Mouse (Mus musculus) layer of hippocampus, adult 11-12 months (tissue): ENCODE results near the gene Cypt14.
"Not testable (repeated sequence)": the region's sequence is repeated elsewhere in the genome, so short reads cannot be mapped to it uniquely, and the experiment has no call there.

Experiments used
- DNase-seq: peaks from one replicate; pipeline ENCODE4 v3.0.0; 2022; ENCODE audit warnings: low spot score

The Cypt14 gene

GRCm38 (mm10) chrX:39863504-39863903 lies at the start of gene Cypt14:
Gene Cypt14, minus strand, starts transcription at chrX:39863604.
- DNase-seq: not testable (repeated sequence)
